Mouse (Mus musculus): ENCODE measurements at regions not wholly inside any gene's neighbourhood (a gene's known extent, or its start where the extent isn't known, plus 50 kb on each side); places are given as distances from the start of the nearest gene placed in this dataset.

DNA sequence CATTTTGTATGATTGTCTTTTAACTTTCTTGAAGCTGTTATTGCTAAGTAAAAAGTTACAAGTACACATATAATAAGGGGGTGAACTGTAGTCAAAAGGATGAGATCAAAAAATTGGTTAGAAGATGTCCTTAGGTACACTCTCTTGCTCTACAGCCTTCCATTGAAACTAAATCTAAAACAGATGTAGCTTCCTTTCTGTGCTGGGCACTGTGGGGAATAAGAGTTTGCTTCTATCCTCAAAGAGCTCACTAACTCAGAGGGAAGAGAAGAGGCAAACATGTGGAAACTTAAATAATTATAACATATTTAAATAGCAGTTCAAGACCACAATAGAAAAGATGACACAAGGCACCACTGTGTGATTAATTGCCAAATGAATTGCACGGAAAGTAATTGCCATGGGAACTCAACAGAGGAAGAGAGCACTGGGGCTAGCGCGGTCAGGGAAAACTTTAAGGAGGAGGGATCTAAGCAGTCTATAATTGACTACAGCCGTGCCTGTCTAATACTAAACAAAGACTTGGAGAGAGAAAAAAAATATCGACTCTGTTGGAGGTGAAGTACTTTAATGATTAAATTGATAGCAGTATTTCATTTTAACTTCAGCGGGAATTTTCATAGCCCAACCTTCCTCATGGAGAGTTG, 57.9 kb upstream of the Ammecr1 start:
- Histone ChIP-seq H3K27me3 (replicated peaks; ENCODE audit: control insufficient read depth, insufficient read depth, low read length) (peaks cover 5% of the 10 kb centered on the region; the same call in 1 of the 2 replicates), H3K9ac (ENCODE audit: low read depth, low read length) (no peak overlapping the region), H3K4me2 (no peak overlapping the region), H3K4me3 (ENCODE audit: low read depth, low read length) (no peak overlapping the region), H3K9me3 (ENCODE audit: control insufficient read depth, low read length) (no peaks in the 10 kb centered on the region), H3K27ac (ENCODE audit: low read depth, low read length) (no peak overlapping the region), H3K4me1 (replicated peaks; ENCODE audit: control insufficient read depth, insufficient read depth, low read length) (no peaks in the 10 kb centered on the region), H3K36me3 (ENCODE audit: control insufficient read depth, insufficient read depth, low read length) (no peaks in the 10 kb centered on the region)
- DNase-seq (ENCODE audit: low spot score) = no peak
- 72% methylated on average over 6 of the region's 6 CpGs for WGBS
- ATAC-seq (replicated peaks; ENCODE audit: low FRiP score) = no peak

DNA sequence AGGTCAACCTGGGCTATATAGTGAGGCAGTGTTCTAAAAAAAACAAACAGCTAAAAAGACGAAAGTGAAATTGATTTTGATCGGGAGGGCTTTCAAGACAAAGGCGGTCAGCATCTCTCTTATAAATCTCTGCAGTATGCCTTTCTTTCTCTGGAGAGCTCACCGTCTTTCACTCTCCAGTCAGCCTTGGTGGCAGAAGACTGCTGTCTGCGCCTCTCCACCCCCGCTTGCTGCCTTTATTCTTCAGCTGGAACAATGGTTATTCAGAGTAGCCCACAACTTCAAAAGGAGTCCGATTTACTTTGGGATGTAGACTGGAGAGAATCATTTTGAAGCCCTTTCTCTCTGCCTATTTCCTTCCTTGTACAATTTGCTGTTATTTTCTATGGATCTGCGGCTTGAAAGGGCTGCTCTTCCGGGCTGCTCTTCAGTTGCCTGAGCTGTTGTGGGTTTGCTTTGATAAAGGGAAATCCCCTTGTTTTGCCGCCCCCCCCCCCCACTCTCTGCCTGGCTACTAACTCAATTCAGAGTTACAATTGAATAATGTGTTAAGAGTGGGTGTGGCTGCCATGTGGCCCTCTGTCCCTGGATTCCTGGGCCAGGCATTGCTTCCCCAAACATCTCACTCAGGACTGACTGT, 64.0 kb upstream of the Ammecr1 start:
- H3K27me3 ChIP-seq (replicated peaks; ENCODE audit: control insufficient read depth, insufficient read depth, low read length) = peaks cover 6% of the 10 kb centered on the region; the same call in 1 of the 2 replicates
- no peak overlapping the region for H3K4me3 ChIP-seq (ENCODE audit: low read depth, low read length)
- 33% methylated on average over 10 of the region's 10 CpGs for WGBS
- no peak overlapping the region for H3K4me2 ChIP-seq
- ATAC-seq (replicated peaks; ENCODE audit: low FRiP score) = no peak
- H3K27ac ChIP-seq (ENCODE audit: low read depth, low read length) = no peak overlapping the region
- no peaks in the 10 kb centered on the region for H3K9me3 ChIP-seq (ENCODE audit: control insufficient read depth, low read length)
- H3K9ac ChIP-seq (ENCODE audit: low read depth, low read length) = no peak overlapping the region
- no peaks in the 10 kb centered on the region for H3K36me3 ChIP-seq (ENCODE audit: control insufficient read depth, insufficient read depth, low read length)
- DNase-seq (ENCODE audit: low spot score) = no peak
- H3K4me1 ChIP-seq (replicated peaks; ENCODE audit: control insufficient read depth, insufficient read depth, low read length) = no peaks in the 10 kb centered on the region

DNA sequence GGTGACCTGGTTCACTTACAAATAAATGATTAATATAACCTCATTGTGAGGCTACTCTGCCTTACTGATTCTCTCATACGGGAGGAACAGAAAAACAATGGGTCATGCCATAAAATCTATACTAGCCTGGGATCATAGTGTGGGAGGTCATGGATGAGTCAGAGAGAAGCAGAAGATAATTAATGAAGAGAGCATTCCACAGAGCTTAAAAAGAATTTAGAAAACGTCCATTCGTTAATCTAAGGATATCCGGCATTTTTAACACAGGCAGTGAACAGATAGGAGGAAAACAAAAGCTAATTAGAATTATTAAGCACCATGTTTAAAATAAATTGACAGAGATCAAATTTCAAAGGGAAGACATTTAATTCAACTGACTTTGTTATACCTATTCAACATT, 59.5 kb upstream of the Rtl9 start:
- Histone ChIP-seq H3K27me3 (replicated peaks; ENCODE audit: control insufficient read depth, insufficient read depth, low read length) (peaks cover 7% of the 10 kb centered on the region; the same call in 1 of the 2 replicates), H3K36me3 (ENCODE audit: control insufficient read depth, insufficient read depth, low read length) (no peaks in the 10 kb centered on the region), H3K4me2 (no peak overlapping the region), H3K4me1 (replicated peaks; ENCODE audit: control insufficient read depth, insufficient read depth, low read length) (no peaks in the 10 kb centered on the region), H3K9ac (ENCODE audit: low read depth, low read length) (no peak overlapping the region), H3K9me3 (ENCODE audit: control insufficient read depth, low read length) (no peaks in the 10 kb centered on the region), H3K4me3 (ENCODE audit: low read depth, low read length) (no peak overlapping the region), H3K27ac (ENCODE audit: low read depth, low read length) (no peak overlapping the region)
- DNase-seq (ENCODE audit: low spot score) (no peak), ATAC-seq (replicated peaks; ENCODE audit: low FRiP score) (no peak)
- WGBS = 69% methylated on average over 4 of the region's 4 CpGs

DNA sequence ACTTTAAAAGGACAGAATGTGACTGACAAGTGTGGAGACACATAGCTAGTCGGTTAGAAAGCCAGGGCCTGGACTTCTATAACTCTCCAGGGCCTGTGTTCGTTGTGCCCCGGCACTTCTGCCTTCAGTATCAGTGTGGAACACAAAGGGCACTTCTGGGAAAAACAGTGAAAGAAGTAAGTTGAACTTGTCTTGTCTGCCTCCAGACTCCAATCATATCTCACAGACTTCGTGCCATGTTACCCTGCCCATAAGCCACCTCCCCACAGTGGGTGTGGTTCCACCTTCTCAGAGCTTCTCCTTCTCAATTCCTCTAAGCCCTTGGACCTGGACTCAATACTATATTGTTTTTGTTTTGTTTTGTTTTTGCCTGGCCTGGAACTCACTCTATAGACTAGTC, 55.1 kb upstream of the Rtl9 start:
- peak; percentile 98 for ATAC-seq (replicated peaks; ENCODE audit: low FRiP score)
- Histone ChIP-seq H3K27ac (ENCODE audit: low read depth, low read length) (peak overlapping the region; percentile 44; the same call in 1 of the 2 replicates), H3K4me3 (ENCODE audit: low read depth, low read length) (no peak overlapping the region), H3K4me1 (replicated peaks; ENCODE audit: control insufficient read depth, insufficient read depth, low read length) (0 out of 2 replicates have a peak, but pooled peaks cover 2% of the 10 kb centered on the region), H3K4me2 (no peak overlapping the region), H3K36me3 (ENCODE audit: control insufficient read depth, insufficient read depth, low read length) (no peaks in the 10 kb centered on the region), H3K9me3 (ENCODE audit: control insufficient read depth, low read length) (no peaks in the 10 kb centered on the region), H3K9ac (ENCODE audit: low read depth, low read length) (no peak overlapping the region), H3K27me3 (replicated peaks; ENCODE audit: control insufficient read depth, insufficient read depth, low read length) (no peaks in the 10 kb centered on the region; the same call in 1 of the 2 replicates)
- DNase-seq (ENCODE audit: low spot score) = no peak
- 67% methylated on average over 4 of the region's 4 CpGs for WGBS

DNA sequence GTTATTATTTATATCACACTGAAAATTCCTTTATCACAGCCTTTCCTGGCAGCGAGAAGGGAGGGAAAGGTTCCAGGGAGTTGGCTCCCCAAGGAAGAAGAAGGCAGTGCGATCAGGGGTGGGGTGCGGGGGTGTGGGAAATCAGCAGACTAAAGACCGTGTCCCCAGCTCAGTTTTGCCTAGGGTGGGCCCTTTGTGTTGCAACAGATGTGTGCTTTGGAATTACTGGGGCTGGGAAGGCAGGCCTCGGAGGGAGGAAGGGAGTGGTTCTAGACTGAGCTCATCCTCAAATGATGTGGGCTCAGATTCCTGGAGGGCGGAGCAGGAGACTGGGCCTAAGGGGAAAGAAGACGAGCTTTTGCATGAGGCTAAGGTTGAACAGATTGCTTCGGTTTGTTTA, 53.1 kb upstream of the Rtl9 start:
- H3K36me3 ChIP-seq (ENCODE audit: control insufficient read depth, insufficient read depth, low read length) = no peaks in the 10 kb centered on the region
- H3K9me3 ChIP-seq (ENCODE audit: control insufficient read depth, low read length) = no peaks in the 10 kb centered on the region
- no peak for DNase-seq (ENCODE audit: low spot score)
- H3K27me3 ChIP-seq (replicated peaks; ENCODE audit: control insufficient read depth, insufficient read depth, low read length) = no peaks in the 10 kb centered on the region; the same call in 1 of the 2 replicates
- no peak overlapping the region for H3K4me2 ChIP-seq
- no peak for ATAC-seq (replicated peaks; ENCODE audit: low FRiP score)
- no peak overlapping the region for H3K9ac ChIP-seq (ENCODE audit: low read depth, low read length)
- no peak overlapping the region for H3K27ac ChIP-seq (ENCODE audit: low read depth, low read length)
- no peak overlapping the region for H3K4me3 ChIP-seq (ENCODE audit: low read depth, low read length)
- 78% methylated on average over 8 of the region's 8 CpGs for WGBS
- 0 out of 2 replicates have a peak, but pooled peaks cover 2% of the 10 kb centered on the region for H3K4me1 ChIP-seq (replicated peaks; ENCODE audit: control insufficient read depth, insufficient read depth, low read length)
